Mouse (Mus musculus) MEL (cell line): ENCODE measurements around the gene Ccdc155. TPM values are rescaled to one million over a fixed set of nuclear protein-coding genes. Genes with fewer than 3 reads are reported as not detected.

Experiments used
- DNase-seq: peaks from one replicate; pipeline ENCODE4 v3.0.0; 2011; ENCODE audit warnings: low read depth, low spot score
- H3K27ac ChIP-seq: 2 replicates; pipeline ENCODE4 v1.5.1; 2012; ENCODE audit warnings: low read depth, mild to moderate bottlenecking, control low read depth, low read length, moderate library complexity; ENCODE audit not compliant: control insufficient read depth
- H3K27me3 ChIP-seq, 2 experiments: fragments of 150-350 bp in 1 of 2; sonication (generic) in 1 of 2; 2 replicates each; pipeline ENCODE4 v1.6.1; 2012; ENCODE audit warnings: low read length in 2 of 2, mild to moderate bottlenecking in 2 of 2, improper control_type of control experiment in 1 of 2, moderate library complexity in 1 of 2; ENCODE audit not compliant: insufficient read depth in 2 of 2, control insufficient read depth in 1 of 2
- H3K36me3 ChIP-seq, 2 experiments: 2 replicates each; pipeline ENCODE4 v1.6.1; 2012 to 2014; ENCODE audit warnings: low read length in 2 of 2, improper control_type of control experiment in 1 of 2, inconsistent platforms in 1 of 2, mild to moderate bottlenecking in 1 of 2; ENCODE audit not compliant: insufficient read depth in 2 of 2, control insufficient read depth in 1 of 2
- H3K4me1 ChIP-seq, 2 experiments: fragments of 150-350 bp in 1 of 2; sonication (generic) in 1 of 2; 2 replicates each; pipeline ENCODE4 v1.6.1; 2012; ENCODE audit warnings: low read length in 2 of 2, improper control_type of control experiment in 1 of 2, mild to moderate bottlenecking in 1 of 2; ENCODE audit not compliant: insufficient read depth in 2 of 2, control insufficient read depth in 1 of 2
- H3K4me3 ChIP-seq, 2 experiments: fragments of 150-350 bp in 1 of 2; sonication (generic) in 1 of 2; 2 replicates each; pipeline ENCODE4 v1.5.1; 2012; ENCODE audit warnings: low read depth in 2 of 2, low read length in 2 of 2, mild to moderate bottlenecking in 2 of 2, moderate library complexity in 2 of 2, control low read depth in 1 of 2, improper control_type of control experiment in 1 of 2; ENCODE audit not compliant: control insufficient read depth in 1 of 2, insufficient read depth in 1 of 2
- H3K79me2 ChIP-seq: 2 replicates; pipeline ENCODE4 v1.6.1; 2012; ENCODE audit warnings: mild to moderate bottlenecking, low read length, moderate library complexity; ENCODE audit not compliant: control insufficient read depth, poor library complexity, insufficient read depth
- H3K9ac ChIP-seq: 2 replicates; pipeline ENCODE4 v1.6.1; 2012; ENCODE audit warnings: low read depth, mild to moderate bottlenecking, control low read depth, low read length, moderate library complexity; ENCODE audit not compliant: control insufficient read depth, poor library complexity, severe bottlenecking
- H3K9me3 ChIP-seq: fragments of 150-350 bp; sonication (generic); replicated peaks from 2 replicates; pipeline ENCODE4 v1.6.1; 2012; ENCODE audit warnings: mild to moderate bottlenecking, low read length, improper control_type of control experiment, moderate library complexity; ENCODE audit not compliant: insufficient read depth
- BHLHE40 ChIP-seq: IDR thresholded peaks from 2 replicates; pipeline ENCODE4 v1.6.1; 2012; ENCODE audit warnings: low read depth, mild to moderate bottlenecking, inconsistent platforms, low read length, improper control_type of control experiment, borderline replicate concordance
- CHD1 ChIP-seq: IDR thresholded peaks from 2 replicates; pipeline ENCODE4 v1.6.1; 2012; ENCODE audit warnings: low read depth, mild to moderate bottlenecking, inconsistent platforms, low read length, improper control_type of control experiment
- E2F4 ChIP-seq: IDR thresholded peaks from 2 replicates; pipeline ENCODE4 v1.6.1; 2011; ENCODE audit warnings: low read depth, low read length, improper control_type of control experiment, borderline replicate concordance
- EP300 ChIP-seq, 2 experiments: IDR thresholded peaks; 2 replicates each; pipeline ENCODE4 v1.6.1; 2011; ENCODE audit warnings: improper control_type of control experiment in 2 of 2, low read length in 2 of 2, low read depth in 1 of 2, mild to moderate bottlenecking in 1 of 2
- JUND ChIP-seq: IDR thresholded peaks from 2 replicates; pipeline ENCODE4 v1.6.1; 2011; ENCODE audit warnings: low read depth, mild to moderate bottlenecking, improper control_type of control experiment, low read length
- KAT2A ChIP-seq: conservative IDR thresholded peaks from 2 replicates; pipeline ENCODE4 v1.6.1; 2012; ENCODE audit warnings: low read depth, low read length, improper control_type of control experiment, inconsistent platforms
- MAFK ChIP-seq: IDR thresholded peaks from 2 replicates; pipeline ENCODE4 v1.6.1; 2011; ENCODE audit warnings: low read depth, mild to moderate bottlenecking, low read length, improper control_type of control experiment, borderline replicate concordance
- MXI1 ChIP-seq: IDR thresholded peaks from 2 replicates; pipeline ENCODE4 v1.6.1; 2011; ENCODE audit warnings: mild to moderate bottlenecking, low read depth, low read length, improper control_type of control experiment
- MYC ChIP-seq: IDR thresholded peaks from 2 replicates; pipeline ENCODE4 v1.6.1; 2011; ENCODE audit warnings: low read depth, mild to moderate bottlenecking, low read length, improper control_type of control experiment, moderate library complexity
- NELFE ChIP-seq: IDR thresholded peaks from 2 replicates; pipeline ENCODE4 v1.6.1; 2011; ENCODE audit warnings: low read depth, low read length, improper control_type of control experiment
- NRF1 ChIP-seq: IDR thresholded peaks from 2 replicates; pipeline ENCODE4 v1.6.1; 2014; ENCODE audit warnings: low read depth, mild to moderate bottlenecking, inconsistent platforms, low read length, improper control_type of control experiment, moderate library complexity; ENCODE audit not compliant: poor library complexity, insufficient read depth, severe bottlenecking
- POLR2A ChIP-seq, 2 experiments: IDR thresholded peaks; 2 replicates each; pipeline ENCODE4 v1.6.1; 2011 to 2012; ENCODE audit warnings: low read length in 2 of 2, mild to moderate bottlenecking in 2 of 2, control low read depth in 1 of 2, improper control_type of control experiment in 1 of 2, low read depth in 1 of 2, moderate library complexity in 1 of 2; ENCODE audit not compliant: control insufficient read depth in 1 of 2, insufficient read depth in 1 of 2, poor library complexity in 1 of 2
- POLR2AphosphoS2 ChIP-seq: IDR thresholded peaks from 2 replicates; pipeline ENCODE4 v1.6.1; 2011; ENCODE audit warnings: low read length, improper control_type of control experiment
- POLR2AphosphoS5 ChIP-seq: IDR thresholded peaks from 2 replicates; pipeline ENCODE4 v1.6.1; 2012; ENCODE audit warnings: low read depth, borderline replicate concordance, mild to moderate bottlenecking, inconsistent platforms, low read length, moderate library complexity, mixed read lengths
- RAD21 ChIP-seq: IDR thresholded peaks from 2 replicates; pipeline ENCODE4 v1.6.1; 2011; ENCODE audit warnings: mild to moderate bottlenecking, low read depth, low read length, improper control_type of control experiment
- SIN3A ChIP-seq: IDR thresholded peaks from 2 replicates; pipeline ENCODE4 v1.6.1; 2012; ENCODE audit warnings: low read length, improper control_type of control experiment, inconsistent platforms
- TBP ChIP-seq: IDR thresholded peaks from 2 replicates; pipeline ENCODE4 v1.8.0; 2011; ENCODE audit warnings: low read depth, low read length, improper control_type of control experiment
- UBTF ChIP-seq: IDR thresholded peaks from 2 replicates; pipeline ENCODE4 v1.6.1; 2012; ENCODE audit warnings: low read depth, mild to moderate bottlenecking, inconsistent platforms, low read length, improper control_type of control experiment, moderate library complexity, borderline replicate concordance; ENCODE audit not compliant: insufficient read depth
- USF1 ChIP-seq: IDR thresholded peaks from 2 replicates; pipeline ENCODE4 v1.6.1; 2014; ENCODE audit warnings: low read depth, mild to moderate bottlenecking, inconsistent platforms, low read length, improper control_type of control experiment, moderate library complexity
- USF2 ChIP-seq, 2 experiments: IDR thresholded peaks; 2 replicates each; pipeline ENCODE4 v1.6.1; 2011 to 2012; ENCODE audit warnings: improper control_type of control experiment in 2 of 2, low read length in 2 of 2, borderline replicate concordance in 1 of 2, inconsistent platforms in 1 of 2, low read depth in 1 of 2, mild to moderate bottlenecking in 1 of 2; ENCODE audit not compliant: insufficient read depth in 1 of 2
- ZC3H11A ChIP-seq: IDR thresholded peaks from 2 replicates; pipeline ENCODE4 v1.6.1; 2012; ENCODE audit warnings: low read depth, mild to moderate bottlenecking, inconsistent platforms, low read length, improper control_type of control experiment
- ZNF384 ChIP-seq: IDR thresholded peaks from 2 replicates; pipeline ENCODE4 v1.6.1; 2012; ENCODE audit warnings: low read depth, mild to moderate bottlenecking, inconsistent platforms, low read length, improper control_type of control experiment
- polyA plus RNA-seq, 2 experiments: library from polyadenylated mRNA; stranded (reverse) in 1 of 2; unstranded in 1 of 2; fragments of >175 nt in 1 of 2; fragments of >200 nt in 1 of 2; gene quantifications; 2 replicates each; pipeline versions ENCODE4 v1.2.1 to v1.2.4; 2012; ENCODE audit warnings: low replicate concordance in 2 of 2, low read depth in 1 of 2; ENCODE audit not compliant: insufficient read length in 2 of 2, insufficient read depth in 1 of 2, missing spikeins in 1 of 2
- total RNA-seq: library from RNA; depleted of rRNA; stranded (reverse); fragments of 300-350 nt; gene quantifications from 2 replicates; pipeline ENCODE4 v1.2.3, GENCODE M21; 2012

Ccdc155 gene
- total and polyA plus RNA-seq, 3 experiments: 0.27 to 0.38 TPM; not detected in 1

DNA sequence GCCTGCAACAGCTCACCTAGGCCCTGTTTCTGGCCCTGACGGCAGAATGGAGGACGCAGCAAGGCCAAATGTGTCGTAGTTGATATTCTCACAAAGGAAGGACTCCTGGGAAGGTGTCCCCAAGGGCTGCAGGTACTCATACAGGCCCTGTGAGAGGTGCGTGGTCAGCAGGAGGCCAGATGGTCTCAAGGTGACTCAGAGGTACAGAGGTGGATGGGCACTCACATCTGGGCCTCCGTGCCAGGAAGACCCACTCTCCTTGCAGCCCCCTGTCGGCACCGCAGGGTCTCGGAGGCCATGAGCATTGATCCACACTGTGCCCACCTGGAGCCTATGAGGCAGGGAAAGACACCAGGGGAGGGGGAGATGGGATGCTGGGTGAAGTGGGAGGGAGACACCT is 59.2 kb downstream of the Ccdc155 start:
- no peak overlapping the region for H3K9ac ChIP-seq
- no peak overlapping the region for H3K4me3 ChIP-seq
- H3K36me3 ChIP-seq: no peaks in the 10 kb centered on the region; a peak in 1 of 4 replicates
- no peaks in the 10 kb centered on the region for H3K9me3 ChIP-seq
- H3K27me3 ChIP-seq: no peaks in the 10 kb centered on the region
- no peak for TF ChIP-seq USF1
- no peak for TF ChIP-seq NRF1
- TF ChIP-seq JUND: no peak
- TF ChIP-seq RAD21: no peak
- TF ChIP-seq KAT2A: no peak
- no peak for TF ChIP-seq SIN3A
- no peak for TF ChIP-seq BHLHE40
- TF ChIP-seq NELFE: no peak
- TF ChIP-seq ZNF384: no peak
- no peak for TF ChIP-seq E2F4
- DNase-seq: no peak
- H3K79me2 ChIP-seq: no peaks in the 10 kb centered on the region
- no peak overlapping the region for H3K27ac ChIP-seq
- H3K4me1 ChIP-seq: no peaks in the 10 kb centered on the region

DNA sequence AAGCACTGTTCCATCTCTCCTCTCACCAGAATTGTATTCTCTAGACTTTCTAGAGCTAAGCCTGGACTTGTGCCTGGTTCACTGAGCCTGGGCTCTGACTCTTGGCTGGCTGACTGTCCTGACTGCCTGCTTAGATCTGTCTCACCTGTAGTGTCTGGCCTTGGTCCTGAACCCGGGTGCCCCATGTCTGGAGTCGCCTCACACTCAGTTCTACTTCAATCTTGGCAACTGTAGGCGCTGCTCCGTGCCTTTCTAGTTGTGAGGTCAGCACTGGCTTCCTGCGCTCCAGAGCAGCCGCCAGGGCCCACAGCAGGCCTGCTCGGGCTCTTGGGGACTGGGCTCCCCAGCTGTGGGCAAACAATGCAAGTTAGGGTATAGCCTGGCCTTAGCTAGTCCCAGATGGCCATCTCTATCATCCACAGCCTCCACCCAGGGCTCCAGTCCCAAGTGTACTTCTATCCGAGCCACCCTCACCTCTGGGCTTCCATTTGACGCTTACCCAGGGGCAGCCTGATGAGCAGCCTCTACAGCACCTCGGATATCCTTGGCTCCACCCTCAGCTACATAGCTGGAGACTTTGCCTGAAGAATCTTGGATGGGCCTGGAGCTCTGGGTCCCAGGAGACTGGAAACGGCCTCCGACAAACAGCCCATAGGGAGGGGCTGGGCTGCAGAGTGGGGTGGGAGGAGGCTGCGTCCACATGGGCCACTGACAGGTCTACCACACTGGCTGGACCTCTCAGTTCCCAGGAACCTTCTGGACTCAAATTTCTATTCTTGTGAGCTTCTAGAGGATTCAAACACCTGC is 60.1 kb downstream of the Ccdc155 start:
- no peaks in the 10 kb centered on the region; a peak in 1 of 4 replicates for H3K36me3 ChIP-seq
- H3K4me3 ChIP-seq: no peak overlapping the region
- no peak overlapping the region for H3K9ac ChIP-seq
- no peaks in the 10 kb centered on the region for H3K9me3 ChIP-seq
- no peak overlapping the region for H3K27ac ChIP-seq
- TF ChIP-seq USF1 (no peak), POLR2AphosphoS5 (no peak), TBP (no peak), POLR2AphosphoS2 (no peak), MXI1 (no peak)
- no peaks in the 10 kb centered on the region for H3K4me1 ChIP-seq
- DNase-seq: no peak
- H3K27me3 ChIP-seq: no peaks in the 10 kb centered on the region
- no peaks in the 10 kb centered on the region for H3K79me2 ChIP-seq

DNA sequence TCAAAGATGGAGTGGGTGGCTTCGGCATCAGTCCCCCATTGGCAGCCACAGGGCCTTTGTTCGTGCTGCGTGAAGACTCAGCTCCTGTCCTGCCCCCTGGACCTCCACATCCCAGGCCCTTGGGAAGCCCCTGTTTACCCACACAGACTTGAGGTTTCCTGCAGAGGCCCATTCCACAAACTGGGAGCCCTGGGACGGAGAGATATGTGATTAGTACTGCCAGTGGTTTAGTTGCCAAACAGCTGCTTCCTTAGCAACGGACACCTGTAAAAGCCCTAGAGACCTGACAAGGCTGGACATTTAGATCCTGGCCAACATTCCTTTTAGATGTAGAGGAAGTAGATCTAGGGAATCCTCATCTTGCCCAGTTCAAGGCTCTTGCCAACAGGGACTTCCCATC is 62.8 kb downstream of the Ccdc155 start:
- TF ChIP-seq NELFE (no peak), CHD1 (no peak), ZNF384 (no peak), USF2 (IDR thresholded peaks at IDR 0.05; ENCODE audit: borderline replicate concordance in 1 of 2, insufficient read depth in 1 of 2, low read depth in 1 of 2, low read length in 2 of 2) (no peak), RAD21 (no peak), EP300 (IDR thresholded peaks at IDR 0.05; ENCODE audit: low read depth in 1 of 2, low read length in 2 of 2) (no peak), TBP (no peak), POLR2AphosphoS5 (no peak), POLR2A (IDR thresholded peaks at IDR 0.05; ENCODE audit: control insufficient read depth in 1 of 2, insufficient read depth in 1 of 2, low read depth in 1 of 2, low read length in 2 of 2, poor library complexity in 1 of 2) (no peak), MYC (no peak), UBTF (no peak), MAFK (no peak), ZC3H11A (no peak)
- Histone ChIP-seq H3K79me2 (no peaks in the 10 kb centered on the region), H3K27me3 (no peaks in the 10 kb centered on the region)

More for the DNA sequence above, 62.8 kb downstream of the Ccdc155 start:
- no peak overlapping the region for H3K27ac ChIP-seq
- peaks cover 0 to 11% of the 10 kb centered on the region in 2 experiments; a peak in 2 of 4 replicates for H3K36me3 ChIP-seq
- peaks cover 11 to 17% of the 10 kb centered on the region in 2 experiments for H3K4me1 ChIP-seq
- no peak overlapping the region for H3K9ac ChIP-seq
- no peak for DNase-seq
- H3K9me3 ChIP-seq: no peaks in the 10 kb centered on the region
- H3K4me3 ChIP-seq: no peak overlapping the region
